Mouse (Mus musculus): ENCODE results near the gene Fcgr3. TPM values are rescaled to one million over a fixed set of nuclear protein-coding genes. Genes with fewer than 3 reads are reported as not detected.

Fcgr3 gene
- total and polyA plus RNA-seq, 3 experiments: 3.7 to 8.5 (median 6.1) TPM

DNA sequence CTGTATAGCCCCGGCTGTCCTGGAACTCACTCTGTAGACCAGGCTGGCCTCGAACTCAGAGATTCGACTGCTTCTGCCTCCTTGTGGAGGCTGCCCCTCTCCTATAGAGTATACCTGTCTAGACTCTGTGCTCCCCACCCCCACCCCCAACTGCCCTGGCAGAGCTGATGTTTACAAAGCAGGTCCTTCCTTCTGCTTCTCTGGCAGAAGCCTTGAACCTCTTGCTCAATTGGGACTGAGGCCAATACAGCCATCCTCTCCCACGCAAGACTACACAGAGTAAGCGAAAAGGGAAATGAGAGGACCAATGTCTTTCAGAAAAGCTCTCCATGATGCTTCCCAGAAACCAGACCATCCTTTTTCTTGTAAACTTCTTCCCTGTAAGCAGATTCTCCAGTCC, 7.5 kb downstream of the Fcgr3 start:
- Histone ChIP-seq H3K27me3 (replicated peaks) (no peaks in the 10 kb centered on the region), H3K27ac (ENCODE audit: insufficient read depth, low read depth) (no peak overlapping the region), H3K4me3 (replicated peaks in 1 of 3; ENCODE audit: low read depth in 2 of 3, low read length in 2 of 3, poor library complexity in 1 of 3) (no peak overlapping the region), H3K4me2 (ENCODE audit: insufficient read depth, low read depth, poor library complexity, severe bottlenecking) (no peak overlapping the region), H3K9me3 (replicated peaks; ENCODE audit: low read length) (peaks cover 10% of the 10 kb centered on the region), H3K79me2 (replicated peaks; ENCODE audit: control insufficient read depth, extremely low read depth, insufficient read depth, poor library complexity, severe bottlenecking) (no peaks in the 10 kb centered on the region), H3K36me3 (replicated peaks in 1 of 2; ENCODE audit: control insufficient read depth in 1 of 2, insufficient read depth in 1 of 2, low read length in 1 of 2) (peaks cover 0 to 3% of the 10 kb centered on the region in 2 experiments), H3K9ac (ENCODE audit: insufficient read depth, low read depth) (no peak overlapping the region), H3K4me1 (ENCODE audit: control insufficient read depth in 1 of 2, insufficient read depth in 2 of 2) (peaks cover 0 to 19% of the 10 kb centered on the region in 2 experiments; a peak in 3 of 4 replicates)
- TF ChIP-seq POLR2A (IDR thresholded peaks at IDR 0.05; ENCODE audit: low read depth, low read length) (no peak), SMC3 (IDR thresholded peaks at IDR 0.05; ENCODE audit: low read depth, low read length) (no peak), E2F4 (IDR thresholded peaks at IDR 0.05; ENCODE audit: insufficient replicate concordance, low read depth, low read length) (no peak), SIN3A (IDR thresholded peaks at IDR 0.05; ENCODE audit: low read length) (no peak), HCFC1 (IDR thresholded peaks at IDR 0.05; ENCODE audit: low read depth, low read length) (no peak), NELFE (IDR thresholded peaks at IDR 0.05; ENCODE audit: low read depth, low read length) (no peak)
- no peak for DNase-seq (ENCODE audit: extremely low read depth)
- dilution Hi-C loops (cut with MboI; ENCODE audit: extremely low pct_ligation_motif_present, extremely low pct_unique_long_range_greater_than_20kb, low sequenced_read_pairs) (no loop called here), in situ Hi-C loops (cut with MboI; ENCODE audit: low pct_ligation_motif_present, low pct_unique_long_range_greater_than_20kb, low sequenced_read_pairs) (no loop called here)

DNA sequence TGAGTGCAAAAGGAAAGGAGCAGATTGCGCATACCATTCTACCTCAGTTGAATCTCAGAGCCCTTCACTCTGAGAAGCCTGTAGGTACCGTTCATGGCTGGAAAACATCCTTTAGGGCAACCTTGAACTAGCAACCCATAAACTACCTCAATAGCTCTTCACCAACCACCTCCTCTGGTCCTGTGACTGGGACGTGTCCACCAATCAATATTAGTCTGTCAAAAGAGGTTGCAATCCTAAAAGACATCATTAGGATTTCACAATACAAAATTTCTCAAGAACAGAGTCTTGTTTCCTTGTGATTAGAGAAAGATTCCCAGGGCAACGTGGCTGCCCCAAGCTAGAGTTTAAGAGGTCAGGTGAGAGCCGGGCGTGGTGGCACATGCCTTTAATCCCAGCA, 11.4 kb downstream of the Fcgr3 start:
- H3K36me3 ChIP-seq (replicated peaks in 1 of 2; ENCODE audit: control insufficient read depth in 1 of 2, insufficient read depth in 1 of 2, low read length in 1 of 2): peaks cover 0 to 3% of the 10 kb centered on the region in 2 experiments
- H3K4me3 ChIP-seq (replicated peaks in 1 of 3; ENCODE audit: low read depth in 2 of 3, low read length in 2 of 3, poor library complexity in 1 of 3): no peak overlapping the region
- no peak overlapping the region for H3K27ac ChIP-seq (ENCODE audit: insufficient read depth, low read depth)
- H3K79me2 ChIP-seq (replicated peaks; ENCODE audit: control insufficient read depth, extremely low read depth, insufficient read depth, poor library complexity, severe bottlenecking): no peaks in the 10 kb centered on the region
- H3K9me3 ChIP-seq (replicated peaks; ENCODE audit: low read length): peaks cover 11% of the 10 kb centered on the region
- TF ChIP-seq PAX5 (IDR thresholded peaks at IDR 0.05; ENCODE audit: low read length) (no peak), JUND (conservative IDR thresholded peaks at IDR 0.05; ENCODE audit: low read depth, low read length) (no peak), ZC3H11A (IDR thresholded peaks at IDR 0.05; ENCODE audit: low read depth, low read length) (no peak), ELF1 (IDR thresholded peaks at IDR 0.05; ENCODE audit: low read depth, low read length) (no peak), MYC (IDR thresholded peaks at IDR 0.05; ENCODE audit: low read depth, low read length) (no peak), KAT2A (IDR thresholded peaks at IDR 0.05; ENCODE audit: insufficient replicate concordance, low read length) (no peak), SMC3 (IDR thresholded peaks at IDR 0.05; ENCODE audit: low read depth, low read length) (no peak), MAZ (IDR thresholded peaks at IDR 0.05; ENCODE audit: low read depth, low read length) (no peak), NRF1 (IDR thresholded peaks at IDR 0.05; ENCODE audit: low read depth, low read length) (no peak), MAFK (IDR thresholded peaks at IDR 0.05; ENCODE audit: insufficient replicate concordance, low read length) (no peak), GABPA (IDR thresholded peaks at IDR 0.05; ENCODE audit: insufficient replicate concordance, low read depth, low read length) (no peak), USF1 (IDR thresholded peaks at IDR 0.05; ENCODE audit: low read depth, low read length) (no peak), SIN3A (IDR thresholded peaks at IDR 0.05; ENCODE audit: low read length) (no peak), ZMIZ1 (IDR thresholded peaks at IDR 0.05; ENCODE audit: low read depth, low read length) (no peak), CHD1 (IDR thresholded peaks at IDR 0.05; ENCODE audit: low read depth, low read length) (no peak)
- DNase-seq (ENCODE audit: extremely low read depth): no peak
- H3K9ac ChIP-seq (ENCODE audit: insufficient read depth, low read depth): no peak overlapping the region
- peaks cover 9 to 26% of the 10 kb centered on the region in 2 experiments for H3K4me1 ChIP-seq (ENCODE audit: control insufficient read depth in 1 of 2, insufficient read depth in 2 of 2)
- H3K4me2 ChIP-seq (ENCODE audit: insufficient read depth, low read depth, poor library complexity, severe bottlenecking): no peak overlapping the region
- in situ Hi-C loops (cut with MboI; ENCODE audit: low pct_ligation_motif_present, low pct_unique_long_range_greater_than_20kb, low sequenced_read_pairs): no loop called here
- dilution Hi-C loops (cut with MboI; ENCODE audit: extremely low pct_ligation_motif_present, extremely low pct_unique_long_range_greater_than_20kb, low sequenced_read_pairs): no loop called here
- no peaks in the 10 kb centered on the region for H3K27me3 ChIP-seq (replicated peaks)

Data from CH12.LX (cell line).